Mouse (Mus musculus): ENCODE measurements around the gene Vwce. TPM values are rescaled to one million over a fixed set of nuclear protein-coding genes. Genes with fewer than 3 reads are reported as not detected.
A peak's percentile ranks its signal among the peaks of the same experiment; 100 is the strongest.

The Vwce gene
- polyA plus RNA-seq, 1 experiment from 2014 or later = 1.2 TPM

DNA sequence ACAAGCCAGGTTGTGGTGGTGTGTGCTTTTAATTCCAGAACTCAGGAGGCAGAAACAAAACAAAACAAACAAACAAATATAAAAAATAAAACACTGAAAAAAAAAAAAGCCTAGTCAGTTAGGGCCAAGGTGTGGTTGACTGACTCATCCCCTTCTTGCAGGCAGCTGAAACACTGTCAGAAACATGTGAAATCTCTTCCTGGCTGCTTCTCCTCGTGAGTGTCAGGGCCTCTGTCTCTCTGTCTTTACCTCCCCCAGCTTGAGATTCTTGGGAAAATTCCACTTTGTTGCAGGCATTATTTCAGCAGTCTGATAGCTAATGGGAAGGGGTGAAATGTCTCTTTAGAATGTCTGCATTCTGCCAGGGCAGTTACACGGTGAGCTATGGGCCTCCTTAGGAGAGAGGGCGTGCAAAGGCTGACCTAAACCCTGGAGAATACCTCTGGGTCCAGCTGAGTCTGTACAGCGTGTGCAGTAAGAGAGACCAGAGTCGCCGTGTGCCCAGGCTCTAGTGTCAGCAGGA lies 31.7 kb upstream of the Vwce start:
- Histone ChIP-seq H3K4me2 (ENCODE audit: low read length) (peak overlapping the region; percentile 74), H3K27me3 (replicated peaks; ENCODE audit: control insufficient read depth, insufficient read depth, low read length) (no peaks in the 10 kb centered on the region), H3K27ac (ENCODE audit: low read depth, low read length) (peak overlapping the region; percentile 90), H3K9me3 (ENCODE audit: control insufficient read depth, low read length) (no peaks in the 10 kb centered on the region), H3K36me3 (ENCODE audit: control insufficient read depth, insufficient read depth, low read length) (peaks cover 8% of the 10 kb centered on the region; the same call in 1 of the 2 replicates), H3K9ac (ENCODE audit: low read depth, low read length) (peak overlapping the region; percentile 70), H3K4me3 (ENCODE audit: low read length) (peak overlapping the region; percentile 35), H3K4me1 (ENCODE audit: control insufficient read depth, insufficient read depth, low read depth, low read length) (peaks cover 26% of the 10 kb centered on the region)
- 3% methylated on average over 6 of the region's 6 CpGs for WGBS
- ATAC-seq = 0 out of 2 replicates have a peak, but pooled peaks have one; percentile 16

DNA sequence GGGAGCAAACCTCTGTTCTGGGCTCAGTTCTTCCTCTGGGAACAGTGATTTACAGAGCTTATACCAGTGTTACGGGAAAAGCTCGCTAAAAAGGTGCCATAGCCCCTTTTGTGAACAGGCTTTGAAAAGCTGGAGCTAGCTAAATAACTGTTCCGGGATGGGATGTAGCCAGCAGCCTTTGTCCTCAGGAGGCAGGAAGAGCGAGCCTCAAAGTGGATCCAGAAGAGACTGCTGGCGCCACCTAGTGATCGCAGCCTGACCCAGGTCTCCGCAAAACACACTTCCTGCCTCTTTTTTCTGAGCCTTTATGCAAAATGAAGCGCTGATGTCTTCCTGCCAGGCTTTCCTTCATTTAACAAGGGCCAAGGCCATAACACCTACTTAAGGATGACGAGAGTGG lies 31.2 kb upstream of the Vwce start:
- peaks cover 26% of the 10 kb centered on the region for H3K4me1 ChIP-seq (ENCODE audit: control insufficient read depth, insufficient read depth, low read depth, low read length)
- H3K9ac ChIP-seq (ENCODE audit: low read depth, low read length) = peak overlapping the region; percentile 70
- H3K4me3 ChIP-seq (ENCODE audit: low read length) = peak overlapping the region; percentile 35
- 1% methylated on average over 9 of the region's 9 CpGs for WGBS
- peak overlapping the region; percentile 74 for H3K4me2 ChIP-seq (ENCODE audit: low read length)
- no peaks in the 10 kb centered on the region for H3K27me3 ChIP-seq (replicated peaks; ENCODE audit: control insufficient read depth, insufficient read depth, low read length)
- ATAC-seq = peak; percentile 56
- no peaks in the 10 kb centered on the region for H3K9me3 ChIP-seq (ENCODE audit: control insufficient read depth, low read length)
- H3K27ac ChIP-seq (ENCODE audit: low read depth, low read length) = peak overlapping the region; percentile 90
- peaks cover 10% of the 10 kb centered on the region; the same call in 1 of the 2 replicates for H3K36me3 ChIP-seq (ENCODE audit: control insufficient read depth, insufficient read depth, low read length)

- Histone ChIP-seq H3K4me2 (ENCODE audit: low read length) (no peak overlapping the region), H3K4me3 (ENCODE audit: low read length) (no peak overlapping the region), H3K9ac (ENCODE audit: low read depth, low read length) (no peak overlapping the region), H3K27ac (ENCODE audit: low read depth, low read length) (no peak overlapping the region; the same call in 1 of the 2 replicates), H3K36me3 (ENCODE audit: control insufficient read depth, insufficient read depth, low read length) (peaks cover 19% of the 10 kb centered on the region), H3K9me3 (ENCODE audit: control insufficient read depth, low read length) (no peaks in the 10 kb centered on the region), H3K4me1 (ENCODE audit: control insufficient read depth, insufficient read depth, low read depth, low read length) (peaks cover 26% of the 10 kb centered on the region), H3K27me3 (replicated peaks; ENCODE audit: control insufficient read depth, insufficient read depth, low read length) (no peaks in the 10 kb centered on the region)
- 88% methylated on average over 18 of the region's 18 CpGs for WGBS
- no peak for ATAC-seq
These were observed 30.1 kb upstream of the Vwce start for GRCm38 (mm10) chr19:10603660-10604523.

GRCm38 (mm10) chr19:10604534-10604933 lies 29.5 kb upstream of the Vwce start:
- Histone ChIP-seq H3K9me3 (ENCODE audit: control insufficient read depth, low read length) (no peaks in the 10 kb centered on the region), H3K4me2 (ENCODE audit: low read length) (peak overlapping the region; percentile 85), H3K4me3 (ENCODE audit: low read length) (peak overlapping the region; percentile 72), H3K36me3 (ENCODE audit: control insufficient read depth, insufficient read depth, low read length) (peaks cover 18% of the 10 kb centered on the region), H3K4me1 (ENCODE audit: control insufficient read depth, insufficient read depth, low read depth, low read length) (peaks cover 26% of the 10 kb centered on the region), H3K9ac (ENCODE audit: low read depth, low read length) (peak overlapping the region; percentile 86), H3K27me3 (replicated peaks; ENCODE audit: control insufficient read depth, insufficient read depth, low read length) (no peaks in the 10 kb centered on the region), H3K27ac (ENCODE audit: low read depth, low read length) (peak overlapping the region; percentile 92)
- 63% methylated on average over 3 of the region's 3 CpGs for WGBS
- ATAC-seq = no peak

- Histone ChIP-seq H3K9me3 (ENCODE audit: control insufficient read depth, low read length) (no peaks in the 10 kb centered on the region), H3K27ac (ENCODE audit: low read depth, low read length) (peak within 1 kb of the TSS; percentile 92), H3K9ac (ENCODE audit: low read depth, low read length) (peak within 1 kb of the TSS; percentile 86), H3K36me3 (ENCODE audit: control insufficient read depth, insufficient read depth, low read length) (peaks cover 21% of the 10 kb centered on the region), H3K27me3 (replicated peaks; ENCODE audit: control insufficient read depth, insufficient read depth, low read length) (no peaks in the 10 kb centered on the region), H3K4me3 (ENCODE audit: low read length) (peak within 1 kb of the TSS; percentile 72), H3K4me2 (ENCODE audit: low read length) (peak within 1 kb of the TSS; percentile 85), H3K4me1 (ENCODE audit: control insufficient read depth, insufficient read depth, low read depth, low read length) (peaks cover 26% of the 10 kb centered on the region)
- peak; percentile 98 for ATAC-seq
- WGBS = under 1% methylated on average over 47 of the region's 49 CpGs
These were observed 28.6 kb upstream of the Vwce start, which contains the start of the genes Ddb1 and Tkfc for GRCm38 (mm10) chr19:10605293-10605900. Gene Ddb1 (plus strand): TSS chr19:10605327. Gene Tkfc (minus strand): TSS chr19:10605654.

DNA sequence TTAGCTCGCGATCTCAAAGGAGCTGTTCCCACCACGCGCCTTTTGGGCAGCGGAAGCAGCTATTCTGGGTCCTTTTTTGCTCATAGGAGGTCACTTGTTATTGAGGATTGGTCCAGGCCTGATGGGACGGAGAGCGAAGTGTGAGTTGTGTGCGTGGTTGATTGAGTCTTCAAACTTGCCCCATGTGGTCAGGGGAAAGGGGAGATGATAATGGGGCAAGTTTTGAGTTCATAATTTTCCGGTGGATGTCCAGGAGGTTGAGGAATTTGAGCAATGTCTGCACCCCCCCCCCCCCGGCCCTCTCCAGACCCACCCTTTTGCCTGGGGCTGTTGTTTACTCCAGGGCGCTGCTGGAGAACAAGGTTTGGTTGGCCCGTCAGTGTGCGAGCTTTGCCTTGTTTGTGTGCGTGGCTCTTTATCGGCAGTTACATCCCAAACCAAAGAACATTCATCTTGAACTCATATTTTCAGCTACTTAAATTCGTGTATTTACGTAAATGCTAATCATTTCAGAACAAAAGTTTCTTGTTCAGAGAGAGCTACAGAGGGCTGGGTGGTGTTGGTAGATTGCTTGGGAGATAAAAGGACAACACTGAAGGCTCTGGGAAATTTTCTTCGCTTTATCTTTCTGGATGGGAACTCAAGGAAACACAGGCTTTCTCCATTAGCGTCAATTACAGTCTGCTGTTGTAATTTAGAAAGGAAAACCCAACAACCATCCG lies 28.0 kb upstream of the Vwce start:
- Histone ChIP-seq H3K4me3 (ENCODE audit: low read length) (peak overlapping the region; percentile 72), H3K9ac (ENCODE audit: low read depth, low read length) (peak overlapping the region; percentile 84), H3K27ac (ENCODE audit: low read depth, low read length) (peak overlapping the region; percentile 92), H3K27me3 (replicated peaks; ENCODE audit: control insufficient read depth, insufficient read depth, low read length) (no peaks in the 10 kb centered on the region), H3K36me3 (ENCODE audit: control insufficient read depth, insufficient read depth, low read length) (peaks cover 25% of the 10 kb centered on the region), H3K4me2 (ENCODE audit: low read length) (peak overlapping the region; percentile 76), H3K9me3 (ENCODE audit: control insufficient read depth, low read length) (no peaks in the 10 kb centered on the region), H3K4me1 (ENCODE audit: control insufficient read depth, insufficient read depth, low read depth, low read length) (peaks cover 26% of the 10 kb centered on the region)
- no peak for ATAC-seq
- WGBS = 7% methylated on average over 20 of the region's 20 CpGs

GRCm38 (mm10) chr19:10608573-10609240 lies 25.3 kb upstream of the Vwce start:
- Histone ChIP-seq H3K4me1 (ENCODE audit: control insufficient read depth, insufficient read depth, low read depth, low read length) (peaks cover 16% of the 10 kb centered on the region), H3K36me3 (ENCODE audit: control insufficient read depth, insufficient read depth, low read length) (peaks cover 50% of the 10 kb centered on the region), H3K4me2 (ENCODE audit: low read length) (no peak overlapping the region), H3K9me3 (ENCODE audit: control insufficient read depth, low read length) (no peaks in the 10 kb centered on the region), H3K27me3 (replicated peaks; ENCODE audit: control insufficient read depth, insufficient read depth, low read length) (no peaks in the 10 kb centered on the region), H3K4me3 (ENCODE audit: low read length) (no peak overlapping the region), H3K9ac (ENCODE audit: low read depth, low read length) (no peak overlapping the region), H3K27ac (ENCODE audit: low read depth, low read length) (no peak overlapping the region)
- 88% methylated on average over 5 of the region's 5 CpGs for WGBS
- no peak for ATAC-seq

GRCm38 (mm10) chr19:10634872-10635318 lies 882 bp downstream of the Vwce start:
- no peaks in the 10 kb centered on the region for H3K27me3 ChIP-seq (replicated peaks; ENCODE audit: control insufficient read depth, insufficient read depth, low read length)
- peak overlapping the region; percentile 98 for H3K4me2 ChIP-seq (ENCODE audit: low read length)
- 2% methylated on average over 19 of the region's 21 CpGs for WGBS
- H3K9ac ChIP-seq (ENCODE audit: low read depth, low read length) = peak overlapping the region; percentile 69
- ATAC-seq = peak; percentile 91
- peak overlapping the region; percentile 48 for H3K4me3 ChIP-seq (ENCODE audit: low read length)
- H3K9me3 ChIP-seq (ENCODE audit: control insufficient read depth, low read length) = no peaks in the 10 kb centered on the region
- peaks cover 7% of the 10 kb centered on the region; the same call in 1 of the 2 replicates for H3K36me3 ChIP-seq (ENCODE audit: control insufficient read depth, insufficient read depth, low read length)
- peaks cover 14% of the 10 kb centered on the region for H3K4me1 ChIP-seq (ENCODE audit: control insufficient read depth, insufficient read depth, low read depth, low read length)
- no peak overlapping the region for H3K27ac ChIP-seq (ENCODE audit: low read depth, low read length)

Data from hindbrain, embryonic 16.5 days (tissue).